Mouse (Mus musculus) ES-E14 (cell line): Measurements from ENCODE around the gene Adgre5. TPM values are rescaled to one million over a fixed set of nuclear protein-coding genes. Genes with fewer than 3 reads are reported as not detected.

Source experiments
- DNase-seq: peaks from one replicate; pipeline ENCODE4 v3.0.0-alpha.2; 2013; ENCODE audit warnings: low read depth, low spot score
- H3K27ac ChIP-seq: 2 replicates; pipeline ENCODE4 v1.5.1; 2012; ENCODE audit warnings: low read depth, mild to moderate bottlenecking, low read length, moderate library complexity, mixed read lengths; ENCODE audit not compliant: poor library complexity, insufficient read depth, severe bottlenecking
- H3K36me3 ChIP-seq: 2 replicates; pipeline ENCODE4 v1.6.1; 2012; ENCODE audit warnings: mild to moderate bottlenecking, low read length, moderate library complexity, mixed read lengths; ENCODE audit not compliant: control insufficient read depth, poor library complexity, insufficient read depth, severe bottlenecking
- H3K4me1 ChIP-seq, 2 experiments: fragments of 150-350 bp in 1 of 2; sonication (generic) in 1 of 2; 2 replicates each; pipeline ENCODE4 v1.6.1; 2012; ENCODE audit warnings: low read length in 2 of 2, mild to moderate bottlenecking in 1 of 2, mixed read lengths in 1 of 2; ENCODE audit not compliant: control insufficient read depth in 2 of 2, insufficient read depth in 2 of 2, poor library complexity in 1 of 2
- H3K4me3 ChIP-seq, 2 experiments: fragments of 150-350 bp in 1 of 2; sonication (generic) in 1 of 2; 2 replicates each; pipeline ENCODE4 v1.5.1; 2012; ENCODE audit warnings: low read length in 2 of 2, low read depth in 1 of 2, mild to moderate bottlenecking in 1 of 2, mixed read lengths in 1 of 2; ENCODE audit not compliant: insufficient read depth in 1 of 2, poor library complexity in 1 of 2, severe bottlenecking in 1 of 2
- H3K9ac ChIP-seq: 2 replicates; pipeline ENCODE4 v1.6.1; 2012; ENCODE audit warnings: low read depth, mild to moderate bottlenecking, low read length, mixed read lengths; ENCODE audit not compliant: poor library complexity, insufficient read depth, severe bottlenecking
- H3K9me3 ChIP-seq: fragments of 150-350 bp; sonication (generic); 2 replicates; pipeline ENCODE4 v1.6.1; 2012; ENCODE audit warnings: low read depth, mild to moderate bottlenecking, low read length; ENCODE audit not compliant: control insufficient read depth, insufficient read depth
- CHD2 ChIP-seq: IDR thresholded peaks from 2 replicates; pipeline ENCODE4 v1.6.1; 2014; ENCODE audit warnings: mild to moderate bottlenecking, low read depth, low read length, inconsistent platforms
- HCFC1 ChIP-seq: IDR thresholded peaks from 2 replicates; pipeline ENCODE4 v1.6.1; 2012; ENCODE audit warnings: low read length, inconsistent platforms, borderline replicate concordance; ENCODE audit not compliant: insufficient read depth
- MAFK ChIP-seq: IDR thresholded peaks from 2 replicates; pipeline ENCODE4 v1.6.1; 2014; ENCODE audit warnings: mild to moderate bottlenecking, low read depth, low read length, inconsistent platforms; ENCODE audit not compliant: insufficient read depth
- ZC3H11A ChIP-seq: IDR thresholded peaks from 2 replicates; pipeline ENCODE4 v1.6.1; 2012; ENCODE audit warnings: low read depth, mild to moderate bottlenecking, inconsistent platforms, low read length, borderline replicate concordance
- ZNF384 ChIP-seq: IDR thresholded peaks from 2 replicates; pipeline ENCODE4 v1.6.1; 2012; ENCODE audit warnings: low read depth, low read length, inconsistent platforms
- in situ Hi-C, 2 experiments: fragments of 600-800 bp; cut with MboI; formaldehyde crosslinking; loops; one replicate each; pipeline ENCODE4 v1.15.1; 2025; ENCODE audit warnings: low sequenced_read_pairs in 2 of 2, inconsistent platforms in 1 of 2; ENCODE audit not compliant: unreplicated experiment in 2 of 2
- total RNA-seq: library from RNA; depleted of rRNA; stranded (reverse); fragments of 300-350 nt; gene quantifications from 2 replicates; pipeline ENCODE4 v1.2.3, GENCODE M21; 2012

Gene Adgre5
- total RNA-seq, 1 experiment: 92.2 TPM

- no peak overlapping the region for H3K27ac ChIP-seq
- H3K9me3 ChIP-seq: no peaks in the 10 kb centered on the region
- H3K4me1 ChIP-seq: peaks cover 11 to 29% of the 10 kb centered on the region in 2 experiments; a peak in 3 of 4 replicates
- H3K4me3 ChIP-seq: peak overlapping the region; percentile 56 to 78; a peak in 2 of 4 replicates
- no peak overlapping the region for H3K9ac ChIP-seq
- no peak for DNase-seq
- H3K36me3 ChIP-seq: no peaks in the 10 kb centered on the region
- in situ Hi-C loops: no loop called here
- TF ChIP-seq HCFC1 (no peak), ZNF384 (no peak), CHD2 (no peak), MAFK (no peak), ZC3H11A (no peak)
These were observed 32.3 kb upstream of the Adgre5 start for GRCm38 (mm10) chr8:83773452-83773846.

GRCm38 (mm10) chr8:83772701-83773451 lies 31.8 kb upstream of the Adgre5 start:
- H3K9ac ChIP-seq: peak overlapping the region; percentile 57
- H3K9me3 ChIP-seq: no peaks in the 10 kb centered on the region
- TF ChIP-seq CHD2 (no peak), ZC3H11A (no peak), MAFK (no peak)
- in situ Hi-C loops: no loop called here
- no peak overlapping the region for H3K27ac ChIP-seq
- no peaks in the 10 kb centered on the region for H3K36me3 ChIP-seq
- DNase-seq: no peak
- H3K4me1 ChIP-seq: peaks cover 11 to 31% of the 10 kb centered on the region in 2 experiments; a peak in 3 of 4 replicates
- H3K4me3 ChIP-seq: peak overlapping the region; percentile 56 to 78

- Histone ChIP-seq H3K36me3 (no peaks in the 10 kb centered on the region), H3K27ac (no peak overlapping the region), H3K9me3 (no peaks in the 10 kb centered on the region), H3K4me3 (no peak overlapping the region), H3K9ac (no peak overlapping the region), H3K4me1 (peaks cover 9 to 28% of the 10 kb centered on the region in 2 experiments; a peak in 3 of 4 replicates)
- in situ Hi-C loops: no loop called here
- TF ChIP-seq ZC3H11A: no peak
- no peak for TF ChIP-seq MAFK
- no peak for TF ChIP-seq CHD2
- no peak for TF ChIP-seq ZNF384
- no peak for TF ChIP-seq HCFC1
- DNase-seq: no peak
These were observed 30.7 kb upstream of the Adgre5 start for GRCm38 (mm10) chr8:83771791-83772190.

GRCm38 (mm10) chr8:83770669-83771068 lies 29.5 kb upstream of the Adgre5 start:
- H3K9ac ChIP-seq: no peak overlapping the region
- no peaks in the 10 kb centered on the region for H3K9me3 ChIP-seq
- H3K4me3 ChIP-seq: no peak overlapping the region
- no peak for TF ChIP-seq HCFC1
- no peak overlapping the region for H3K27ac ChIP-seq
- no peaks in the 10 kb centered on the region for H3K36me3 ChIP-seq
- in situ Hi-C loops: no loop called here
- H3K4me1 ChIP-seq: peaks cover 7 to 25% of the 10 kb centered on the region in 2 experiments; a peak in 2 of 4 replicates
- DNase-seq: no peak

GRCm38 (mm10) chr8:83769720-83770119 lies 28.6 kb upstream of the Adgre5 start:
- no peaks in the 10 kb centered on the region for H3K36me3 ChIP-seq
- in situ Hi-C loops: no loop called here
- H3K9ac ChIP-seq: no peak overlapping the region
- no peak overlapping the region for H3K27ac ChIP-seq
- no peaks in the 10 kb centered on the region for H3K9me3 ChIP-seq
- H3K4me3 ChIP-seq: no peak overlapping the region
- DNase-seq: no peak
- TF ChIP-seq ZNF384 (no peak), MAFK (no peak), HCFC1 (no peak), ZC3H11A (no peak)
- H3K4me1 ChIP-seq: peaks cover 7 to 27% of the 10 kb centered on the region in 2 experiments; a peak in 2 of 4 replicates
